Mouse (Mus musculus) embryo, embryonic 10.5 days (tissue): ENCODE results near the gene H13.
"Not testable (repeated sequence)": the region's sequence is repeated elsewhere in the genome, so short reads cannot be mapped to it uniquely, and the experiment has no call there.

Source experiments
- DNase-seq: peaks from one replicate; pipeline ENCODE4 v3.0.0-alpha.2; 2015; ENCODE audit warnings: low spot score

The H13 gene

GRCm38 (mm10) chr2:152661163-152661562 is 8.1 kb upstream of the H13 start:
- no peak for DNase-seq

GRCm38 (mm10) chr2:152666191-152666590 is 3.1 kb upstream of the H13 start:
- not testable (repeated sequence) for DNase-seq

- peak; percentile 75 for DNase-seq
Observed at GRCm38 (mm10) chr2:152669639-152670484, 601 bp downstream of the H13 start.

GRCm38 (mm10) chr2:152670983-152671641 is 1.9 kb downstream of the H13 start:
- no peak for DNase-seq

GRCm38 (mm10) chr2:152671642-152671999 is 2.4 kb downstream of the H13 start:
- DNase-seq, result peak; percentile 64

- no peak for DNase-seq
Observed at GRCm38 (mm10) chr2:152672166-152672565, 2.9 kb downstream of the H13 start.

GRCm38 (mm10) chr2:152674148-152674547 is 4.9 kb downstream of the H13 start:
- no peak for DNase-seq

GRCm38 (mm10) chr2:152675252-152675791 is 6.1 kb downstream of the H13 start:
- no peak for DNase-seq

- DNase-seq, result peak; percentile 72
Observed at GRCm38 (mm10) chr2:152678302-152678701, 9.0 kb downstream of the H13 start.

GRCm38 (mm10) chr2:152678925-152679324 is 9.7 kb downstream of the H13 start:
- no peak for DNase-seq

- no peak for DNase-seq
Observed at GRCm38 (mm10) chr2:152679701-152680355, 10.6 kb downstream of the H13 start.

- no peak for DNase-seq
Observed at GRCm38 (mm10) chr2:152683086-152683485, 13.8 kb downstream of the H13 start.

- DNase-seq, result no peak
Observed at GRCm38 (mm10) chr2:152686399-152686798, 17.1 kb downstream of the H13 start.

- peak; percentile 96 for DNase-seq
Observed at GRCm38 (mm10) chr2:152686806-152687267, 17.6 kb downstream of the H13 start, which contains the start of gene Mcts2. Mcts2 (plus strand) TSS chr2:152687035.

GRCm38 (mm10) chr2:152691564-152692217 is 22.4 kb downstream of the H13 start:
- DNase-seq, result peak; percentile 65

GRCm38 (mm10) chr2:152693233-152693632 is 24.0 kb downstream of the H13 start:
- DNase-seq, result peak; percentile 90

- no peak for DNase-seq
Observed at GRCm38 (mm10) chr2:152693735-152694134, 24.5 kb downstream of the H13 start.

- no peak for DNase-seq
Observed at GRCm38 (mm10) chr2:152694708-152695107, 25.4 kb downstream of the H13 start.

- no peak for DNase-seq
Observed at GRCm38 (mm10) chr2:152696016-152696415, 26.8 kb downstream of the H13 start.

- peak; percentile 93 for DNase-seq
Observed at GRCm38 (mm10) chr2:152696476-152697164, 27.4 kb downstream of the H13 start.

- no peak for DNase-seq
Observed at GRCm38 (mm10) chr2:152700138-152700537, 30.9 kb downstream of the H13 start.
